Mouse (Mus musculus) CD8-positive naive resting alpha-beta T cell, adult 2 months (primary cell): Measurements from ENCODE around the gene Tekt1.

Source experiments
- DNase-seq, 2 experiments: peaks; one replicate each; pipeline ENCODE4 v3.0.0; 2022; ENCODE audit warnings: low read depth in 2 of 2, low spot score in 2 of 2

The Tekt1 gene

GRCm38 (mm10) chr11:72362347-72362741 lies at the start of gene Tekt1:
TSS of gene Tekt1 (minus strand) at chr11:72362442.
- DNase-seq: no peak

- DNase-seq: no peak
These were observed 49.7 kb upstream of the Tekt1 start for GRCm38 (mm10) chr11:72411945-72412344.

- DNase-seq: no peak
These were observed 49.1 kb upstream of the Tekt1 start, which contains the start of gene Smtnl2 for GRCm38 (mm10) chr11:72411093-72411921. TSS of gene Smtnl2 (minus strand) at chr11:72411713.

DNA sequence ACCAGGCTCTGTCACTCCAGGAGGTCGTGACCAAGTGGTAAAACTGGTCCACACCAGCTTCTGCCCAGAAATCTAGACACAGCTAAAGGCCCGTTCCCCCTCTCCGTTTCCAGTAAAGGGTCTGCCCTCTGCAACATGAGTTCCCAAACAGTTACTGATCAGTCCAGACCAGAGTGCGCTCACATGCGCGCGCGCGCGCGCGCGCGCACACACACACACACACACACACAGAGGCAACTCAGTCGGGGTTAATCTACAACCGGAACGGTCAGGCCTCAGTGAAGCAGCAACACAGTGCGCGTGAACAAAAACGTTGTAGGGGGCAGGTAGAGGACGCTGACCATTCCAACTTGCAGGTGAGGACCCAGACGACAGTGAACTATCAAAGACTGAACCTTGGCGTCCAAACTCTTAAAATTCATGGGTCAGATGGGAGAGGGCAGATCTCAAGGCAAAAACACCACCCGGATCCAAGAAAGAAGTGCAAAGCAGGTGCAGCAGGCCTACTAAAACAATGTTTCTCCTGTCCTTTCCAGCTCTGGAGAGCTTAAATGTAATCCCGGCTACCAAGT lies 48.4 kb upstream of the Tekt1 start:
- no peak for DNase-seq

DNA sequence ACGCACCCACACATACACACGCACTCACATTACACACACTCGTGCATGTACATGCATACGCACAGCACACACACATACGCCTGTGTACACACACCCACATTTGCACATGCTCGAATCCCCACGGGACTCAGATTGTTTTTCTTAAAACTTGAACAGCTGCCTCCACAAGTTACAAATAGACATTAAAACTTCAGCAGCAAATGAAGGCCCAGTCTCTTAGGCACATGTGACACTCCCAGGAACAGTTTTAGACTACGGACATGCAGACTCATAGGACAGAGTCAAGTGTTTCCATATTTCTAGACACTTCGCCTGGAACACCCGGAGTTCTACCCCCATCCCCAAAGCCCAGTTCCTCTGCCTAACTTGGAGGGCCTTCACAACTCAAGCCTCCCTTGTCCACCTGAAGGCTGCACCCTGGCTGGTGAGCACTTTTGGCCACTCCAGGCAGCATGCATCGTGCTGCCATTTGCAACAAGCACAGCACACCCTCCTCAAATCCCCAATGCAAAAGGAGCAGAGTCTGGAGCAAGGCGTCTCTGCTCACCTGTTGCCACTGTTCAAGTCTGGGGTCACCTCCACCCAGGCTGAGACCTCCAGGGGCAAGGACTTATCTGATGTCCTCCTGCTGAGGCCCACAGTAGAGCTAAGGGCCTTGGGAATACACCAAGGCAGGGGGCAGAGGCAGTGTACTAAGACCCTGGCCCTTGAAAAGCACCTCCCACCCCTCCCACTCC lies 47.6 kb upstream of the Tekt1 start:
- no peak for DNase-seq

- DNase-seq: no peak
These were observed 46.4 kb upstream of the Tekt1 start for GRCm38 (mm10) chr11:72408451-72409170.

DNA sequence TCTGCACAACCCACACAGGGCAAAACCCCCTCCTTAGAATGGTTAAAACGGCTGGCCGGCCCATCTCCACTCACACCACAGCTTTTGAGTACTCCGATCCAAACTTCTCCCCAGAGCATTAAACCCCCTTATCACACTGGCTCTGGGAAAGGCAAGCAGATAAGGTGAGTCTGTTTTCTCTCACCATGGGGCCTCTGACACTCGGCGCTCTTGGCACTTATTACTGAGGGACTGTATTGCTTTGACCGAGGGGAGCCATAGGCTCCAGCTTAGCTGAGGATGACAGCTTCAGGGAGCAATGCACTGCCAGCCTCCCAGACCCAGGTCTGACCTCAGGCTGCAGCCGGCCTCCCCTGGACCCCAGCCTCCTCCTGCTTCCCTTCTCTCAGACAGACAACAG lies 45.3 kb upstream of the Tekt1 start:
- DNase-seq: no peak

GRCm38 (mm10) chr11:72407081-72407480 lies 44.8 kb upstream of the Tekt1 start:
- DNase-seq: no peak

GRCm38 (mm10) chr11:72406079-72406675 lies 43.9 kb upstream of the Tekt1 start:
- DNase-seq: no peak

- no peak for DNase-seq
These were observed 43.3 kb upstream of the Tekt1 start for GRCm38 (mm10) chr11:72405532-72405931.

DNA sequence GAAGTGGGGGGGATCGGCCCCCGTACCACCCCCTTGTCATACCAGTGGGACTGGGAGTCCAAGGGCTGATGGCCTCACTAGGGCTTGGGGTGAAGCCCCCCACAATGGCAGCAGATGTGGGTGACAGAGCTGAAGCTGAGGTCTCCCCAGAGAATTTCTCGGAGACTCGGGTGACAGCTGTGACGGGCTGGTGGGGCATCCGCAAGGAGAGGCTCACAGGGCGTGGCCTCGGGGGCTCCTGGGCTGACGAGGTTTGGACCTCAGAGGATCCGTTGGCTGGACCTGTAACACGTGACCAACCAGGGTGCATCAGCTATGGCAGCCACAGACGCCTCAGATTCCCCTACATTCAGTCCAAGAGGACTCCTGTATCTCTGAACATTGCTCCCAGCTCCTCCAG lies 40.7 kb upstream of the Tekt1 start:
- no peak for DNase-seq

DNA sequence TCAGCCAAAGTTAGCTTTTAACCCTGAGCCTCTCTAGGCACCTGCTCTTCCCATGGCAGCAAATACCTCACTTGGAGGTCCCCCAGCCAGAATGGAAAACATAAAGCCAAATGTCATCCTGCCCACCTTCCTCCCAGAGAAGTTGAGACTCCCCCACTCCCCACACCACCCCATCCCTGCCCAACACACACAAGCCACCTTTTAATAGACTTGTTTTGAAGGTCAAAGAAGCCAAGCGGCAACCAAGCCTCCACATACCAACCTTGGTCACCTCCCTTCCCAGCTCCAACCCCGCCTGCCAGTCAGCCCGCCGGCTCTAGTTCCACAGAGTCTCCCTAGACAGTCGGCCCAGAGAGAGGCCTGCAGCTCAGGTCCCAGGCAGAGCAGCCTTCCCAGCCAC lies 39.8 kb upstream of the Tekt1 start:
- DNase-seq: no peak

- DNase-seq: no peak
These were observed 38.8 kb upstream of the Tekt1 start for GRCm38 (mm10) chr11:72401068-72401467.

GRCm38 (mm10) chr11:72397811-72398525 lies 35.7 kb upstream of the Tekt1 start:
- no peak for DNase-seq

DNA sequence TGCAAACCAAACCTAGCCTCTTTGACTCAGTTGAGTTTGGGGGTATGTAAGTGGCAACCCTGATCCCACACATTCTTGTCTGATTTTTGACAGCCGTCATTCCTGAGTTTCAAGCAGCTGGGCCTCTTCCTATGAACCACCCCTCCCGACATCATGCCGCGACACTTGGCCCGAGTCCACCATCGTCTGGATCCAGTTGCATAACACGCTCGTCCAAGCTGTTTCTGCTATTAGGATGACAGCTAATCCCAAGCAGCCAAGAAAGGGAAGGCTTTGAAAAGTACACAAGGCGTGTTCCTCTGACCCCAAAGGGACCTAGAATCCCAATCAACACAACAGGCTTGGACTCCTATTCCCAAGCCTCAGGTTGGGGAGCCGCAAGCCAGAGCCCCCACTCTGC lies 34.8 kb upstream of the Tekt1 start:
- no peak for DNase-seq

- DNase-seq: no peak
These were observed 34.4 kb upstream of the Tekt1 start for GRCm38 (mm10) chr11:72396621-72397020.

DNA sequence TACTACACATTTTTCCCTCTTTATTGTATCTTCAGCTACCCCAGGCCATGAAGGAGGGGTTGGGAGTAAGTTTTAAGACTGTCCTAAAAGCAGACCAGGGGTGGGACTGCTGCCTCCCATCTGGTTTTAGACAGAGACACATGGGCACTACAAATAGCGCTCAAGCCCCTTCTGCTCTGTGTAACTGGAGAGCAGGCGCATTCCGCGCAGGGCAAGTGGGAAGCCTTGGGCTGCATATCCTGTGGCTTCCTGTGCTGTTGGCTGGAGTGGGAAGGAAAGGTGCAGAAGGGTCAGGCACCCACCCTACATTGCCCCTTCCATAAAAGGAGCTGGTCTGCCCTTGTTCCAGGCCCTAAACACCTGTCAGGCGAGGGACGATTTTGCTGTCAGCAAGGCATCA lies 33.4 kb upstream of the Tekt1 start:
- DNase-seq: no peak

DNA sequence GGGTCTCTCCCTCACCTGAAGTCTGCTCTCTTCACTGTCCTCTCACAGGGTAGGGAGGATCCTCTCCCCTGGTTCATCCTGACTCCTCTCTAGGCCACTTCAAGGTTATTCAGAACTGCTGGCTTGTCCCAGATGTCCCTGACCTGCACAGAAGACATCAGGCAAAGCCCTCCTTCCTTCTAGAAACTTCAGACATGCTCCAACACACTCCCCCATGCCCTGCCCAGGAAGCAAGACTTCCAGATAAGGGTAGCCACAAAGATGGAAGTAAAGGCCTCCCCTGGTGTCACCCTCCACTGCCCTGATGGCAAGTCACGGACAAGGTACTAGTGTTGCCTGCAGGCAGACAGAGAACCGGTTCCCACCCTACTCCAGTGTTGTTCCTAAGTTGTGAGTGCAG lies 32.5 kb upstream of the Tekt1 start:
- DNase-seq: no peak

GRCm38 (mm10) chr11:72393669-72394068 lies 31.4 kb upstream of the Tekt1 start:
- DNase-seq: no peak

GRCm38 (mm10) chr11:72393243-72393642 lies 31.0 kb upstream of the Tekt1 start:
- no peak for DNase-seq
